Mouse (Mus musculus) layer of hippocampus, adult 2 months (tissue): ENCODE results near the gene Tnfsf13. TPM values are rescaled to one million over a fixed set of nuclear protein-coding genes. Genes with fewer than 3 reads are reported as not detected.

ENCODE experiments used
- DNase-seq, 2 experiments: peaks; one replicate each; pipeline ENCODE4 v3.0.0; 2022; ENCODE audit warnings: low spot score in 2 of 2
- H3K27ac ChIP-seq: fragments of 200-600 bp; 2 replicates; pipeline ENCODE4 v1.8.1; 2022
- H3K4me3 ChIP-seq: fragments of 200-600 bp; 2 replicates; pipeline ENCODE4 v1.8.1; 2022; ENCODE audit warnings: mild to moderate bottlenecking
- CTCF ChIP-seq: fragments of 200-600 bp; conservative IDR thresholded peaks from 2 replicates; pipeline ENCODE4 v1.8.1; 2022; ENCODE audit warnings: antibody characterized with exemption, mild to moderate bottlenecking, moderate library complexity
- total RNA-seq, 2 experiments: library from RNA; stranded (reverse); gene quantifications; 2 replicates each; pipeline ENCODE4 v1.2.3; 2021

Gene Tnfsf13
- total RNA-seq, 2 experiments from 2014 or later: 2.1 to 2.5 TPM

DNA sequence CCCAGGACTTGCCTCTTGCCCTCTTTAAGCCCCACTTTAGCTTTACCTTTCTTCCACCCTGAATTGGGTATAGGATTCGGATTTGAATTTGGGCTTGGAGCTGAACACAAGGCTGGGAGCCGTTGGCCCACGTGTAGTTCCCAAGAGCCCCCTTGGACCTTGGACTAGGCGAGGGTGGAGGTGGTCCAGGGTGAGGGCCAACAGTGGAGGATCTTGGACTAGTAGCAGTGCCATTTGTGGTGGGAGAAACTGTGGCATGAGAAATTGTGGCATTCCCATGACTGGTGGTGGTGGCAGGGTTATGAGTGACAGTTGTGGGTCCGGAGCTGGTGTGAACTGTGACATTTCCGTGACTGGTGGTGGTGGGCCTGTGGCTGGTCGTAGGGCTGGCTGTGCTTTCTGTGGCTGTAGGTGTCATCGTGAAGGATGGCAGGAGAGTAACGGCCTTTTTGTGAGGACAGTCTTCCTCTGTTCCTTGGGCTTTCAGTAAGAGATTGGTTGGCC, 20.1 kb downstream of the Tnfsf13 start:
- Histone ChIP-seq H3K27ac (peak overlapping the region; percentile 65; the same call in 1 of the 2 replicates), H3K4me3 (peak overlapping the region; percentile 17)
- no peak for DNase-seq
- no peak for TF ChIP-seq CTCF

DNA sequence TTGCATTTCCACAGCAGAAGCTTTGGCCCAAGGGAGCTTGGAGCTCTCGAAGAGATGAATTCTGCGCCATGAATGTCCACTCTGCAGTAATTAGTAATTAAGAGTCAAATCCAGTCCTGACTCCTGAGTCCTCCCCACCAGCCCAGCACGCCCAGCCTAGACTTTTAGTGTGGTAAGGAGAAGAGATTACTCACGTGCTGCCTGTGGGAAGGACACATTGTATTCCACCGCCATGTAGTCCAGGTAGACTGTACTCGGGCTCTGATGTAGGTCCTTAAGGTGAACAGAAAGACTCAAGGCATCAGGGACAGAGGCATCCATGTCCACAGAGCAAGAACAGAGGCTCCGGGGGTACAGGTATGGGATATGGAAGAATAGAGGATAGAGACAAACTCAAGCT, 20.7 kb downstream of the Tnfsf13 start:
- no peak for DNase-seq
- Histone ChIP-seq H3K4me3 (no peak overlapping the region), H3K27ac (no peak overlapping the region; the same call in 1 of the 2 replicates)
- no peak for TF ChIP-seq CTCF

DNA sequence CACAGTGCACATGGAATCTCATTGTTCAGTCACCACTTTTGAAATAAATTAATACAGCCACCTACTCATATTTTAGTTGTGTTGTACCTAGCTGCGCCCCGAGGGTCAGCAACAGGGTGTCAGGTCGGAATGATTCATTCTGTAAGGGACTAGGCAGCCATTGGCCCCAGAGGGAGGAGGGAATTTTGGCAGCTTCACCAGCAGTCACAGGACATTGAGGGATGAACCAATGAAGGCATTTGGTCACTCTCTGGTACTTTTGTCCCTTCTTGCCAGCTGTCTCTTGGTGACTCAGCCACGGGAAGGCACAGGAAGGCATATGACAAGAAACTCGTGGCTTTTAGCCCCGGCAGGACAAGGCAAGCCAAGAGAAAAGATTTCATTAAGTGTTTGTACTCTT, 21.8 kb downstream of the Tnfsf13 start:
- Histone ChIP-seq H3K27ac (peak overlapping the region; percentile 100), H3K4me3 (no peak overlapping the region)
- DNase-seq: no peak
- TF ChIP-seq CTCF: no peak

DNA sequence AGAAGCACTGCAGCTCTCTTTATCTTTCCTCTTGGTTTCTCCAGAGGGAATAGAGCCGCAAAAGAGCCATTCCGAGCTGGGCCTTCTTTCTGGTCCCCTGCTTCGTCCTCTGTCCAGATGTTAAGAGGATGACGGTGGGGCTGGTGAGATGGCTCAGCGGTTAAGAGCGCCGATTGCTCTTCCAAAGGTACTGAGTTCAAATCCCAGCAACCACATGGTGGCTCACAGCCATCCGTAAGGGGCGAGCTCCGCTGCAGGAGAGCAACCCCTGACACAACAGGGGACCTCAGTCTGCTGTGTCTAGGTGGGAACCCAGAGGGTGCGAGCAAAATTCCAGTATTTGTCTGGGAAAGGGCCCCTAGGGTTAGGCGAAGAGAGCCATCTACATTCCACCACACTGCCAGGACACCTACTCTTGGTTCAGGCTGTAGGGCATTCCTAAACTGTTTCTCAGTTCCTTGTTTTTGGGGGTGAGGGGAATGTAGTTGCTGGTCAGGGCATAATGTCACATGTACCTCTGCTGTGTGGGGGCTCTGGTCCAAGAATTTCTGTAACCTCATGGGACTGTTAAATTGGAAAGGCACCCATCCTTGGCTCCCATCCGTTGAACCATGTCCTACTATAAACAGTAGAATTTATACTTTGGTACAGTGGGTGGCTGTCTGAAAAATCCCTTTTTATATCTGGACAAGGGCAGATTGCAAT, 22.5 kb downstream of the Tnfsf13 start:
- Histone ChIP-seq H3K27ac (peak overlapping the region; percentile 100), H3K4me3 (peak overlapping the region; percentile 76)
- DNase-seq: no peak
- TF ChIP-seq CTCF: no peak

DNA sequence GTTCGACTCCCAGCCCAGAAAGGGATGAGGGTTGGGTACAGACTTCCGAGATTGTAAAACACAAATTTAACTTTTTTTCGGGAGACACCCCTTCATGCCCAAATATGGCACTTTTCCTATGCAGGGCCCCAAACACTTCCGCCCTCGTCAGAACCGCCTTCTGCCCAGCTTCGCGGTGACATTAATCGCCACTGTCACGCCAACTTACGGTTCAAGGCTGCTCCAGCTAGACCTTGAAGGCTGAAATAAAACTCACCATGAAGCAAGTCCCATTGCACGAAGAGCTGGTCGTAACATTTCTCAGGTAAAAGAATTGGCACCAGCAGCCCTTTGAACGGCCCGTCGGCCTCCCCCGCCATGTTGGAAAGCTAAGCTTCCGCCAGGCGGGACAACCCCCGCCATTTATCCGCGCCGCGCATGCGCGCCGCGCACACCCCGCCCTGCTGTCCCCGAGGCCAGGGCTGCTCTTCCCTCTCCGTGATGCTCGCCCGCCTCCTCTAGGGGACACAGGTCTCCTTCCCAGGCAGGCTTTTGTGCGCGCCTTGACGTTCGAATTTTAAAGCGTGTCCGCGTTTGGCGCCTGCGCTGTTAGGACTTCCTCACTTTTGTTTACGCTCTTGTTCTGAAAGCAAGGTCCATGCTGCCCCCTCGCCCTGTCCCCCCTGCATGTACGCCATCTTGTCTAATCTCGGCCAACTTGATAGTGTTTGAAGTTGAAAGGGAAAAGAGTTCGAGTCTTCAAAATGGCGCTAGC, 23.2 kb downstream of the Tnfsf13 start, which contains the start of gene Mpdu1:
Gene Mpdu1 (minus strand): TSS at position 430 of the 754 bp plus-strand sequence.
- TF ChIP-seq CTCF: peak; percentile 71

DNA sequence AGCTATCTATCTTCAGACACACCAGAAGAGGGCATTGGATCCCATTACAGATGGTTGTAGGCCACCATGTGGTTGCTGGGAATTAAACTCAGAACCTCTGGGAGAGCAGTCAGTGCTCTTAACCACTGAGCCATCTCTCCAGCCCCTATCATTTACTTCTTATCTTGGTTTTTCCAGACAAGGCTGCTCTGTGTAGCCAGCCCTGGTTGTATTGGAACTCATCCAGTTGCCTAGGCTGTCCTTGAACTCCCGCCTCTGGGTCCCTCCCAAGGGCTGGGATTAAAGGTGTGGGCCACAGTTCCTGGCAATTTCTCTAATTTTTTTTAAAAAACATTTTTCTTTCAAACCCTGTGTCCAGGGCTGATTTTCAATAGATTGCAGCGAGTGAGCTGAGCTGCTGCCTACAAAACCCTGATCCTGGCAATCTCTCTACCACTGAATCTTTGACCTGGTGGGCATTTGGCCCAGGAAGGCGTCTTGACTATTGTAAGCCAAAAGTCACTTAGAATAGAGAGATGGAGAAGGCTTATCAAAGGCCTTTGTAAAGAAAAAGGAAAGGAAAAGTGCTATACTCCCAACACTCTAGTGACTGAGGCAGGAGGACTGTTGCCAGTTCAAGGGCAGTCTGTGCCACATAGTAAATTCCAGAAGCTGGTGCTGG, 24.2 kb downstream of the Tnfsf13 start:
- no peak for TF ChIP-seq CTCF
- H3K27ac ChIP-seq: peak overlapping the region; percentile 100
- no peak for DNase-seq
- peak overlapping the region; percentile 76 for H3K4me3 ChIP-seq

More for the DNA sequence above, 23.2 kb downstream of the Tnfsf13 start, which contains the start of gene Mpdu1:
- peak; percentile 92 to 95 for DNase-seq
- peak within 1 kb of the TSS; percentile 100 for H3K27ac ChIP-seq
- peak within 1 kb of the TSS; percentile 76 for H3K4me3 ChIP-seq

DNA sequence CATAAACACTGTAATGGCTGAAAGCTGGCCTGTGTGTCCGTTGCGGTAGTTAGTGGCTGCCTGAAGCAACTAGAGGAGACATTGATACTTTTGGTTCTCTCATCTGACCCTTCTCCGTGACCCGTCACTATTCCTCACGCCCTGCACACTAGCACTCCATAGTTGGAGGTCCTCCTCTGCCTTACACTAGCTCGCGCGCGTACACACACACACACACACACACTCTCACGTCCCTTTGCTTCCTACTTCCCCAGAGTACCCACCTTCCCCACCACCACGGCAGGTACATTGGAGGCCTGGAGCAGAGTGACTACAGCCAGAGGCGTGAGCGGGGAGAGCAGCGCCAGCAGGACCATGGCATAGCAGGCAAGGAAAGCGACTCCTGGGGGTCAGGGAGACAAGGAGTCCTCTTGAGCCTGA, 28.1 kb downstream of the Tnfsf13 start:
- H3K27ac ChIP-seq: no peak overlapping the region
- no peak for DNase-seq
- H3K4me3 ChIP-seq: no peak overlapping the region
- no peak for TF ChIP-seq CTCF

DNA sequence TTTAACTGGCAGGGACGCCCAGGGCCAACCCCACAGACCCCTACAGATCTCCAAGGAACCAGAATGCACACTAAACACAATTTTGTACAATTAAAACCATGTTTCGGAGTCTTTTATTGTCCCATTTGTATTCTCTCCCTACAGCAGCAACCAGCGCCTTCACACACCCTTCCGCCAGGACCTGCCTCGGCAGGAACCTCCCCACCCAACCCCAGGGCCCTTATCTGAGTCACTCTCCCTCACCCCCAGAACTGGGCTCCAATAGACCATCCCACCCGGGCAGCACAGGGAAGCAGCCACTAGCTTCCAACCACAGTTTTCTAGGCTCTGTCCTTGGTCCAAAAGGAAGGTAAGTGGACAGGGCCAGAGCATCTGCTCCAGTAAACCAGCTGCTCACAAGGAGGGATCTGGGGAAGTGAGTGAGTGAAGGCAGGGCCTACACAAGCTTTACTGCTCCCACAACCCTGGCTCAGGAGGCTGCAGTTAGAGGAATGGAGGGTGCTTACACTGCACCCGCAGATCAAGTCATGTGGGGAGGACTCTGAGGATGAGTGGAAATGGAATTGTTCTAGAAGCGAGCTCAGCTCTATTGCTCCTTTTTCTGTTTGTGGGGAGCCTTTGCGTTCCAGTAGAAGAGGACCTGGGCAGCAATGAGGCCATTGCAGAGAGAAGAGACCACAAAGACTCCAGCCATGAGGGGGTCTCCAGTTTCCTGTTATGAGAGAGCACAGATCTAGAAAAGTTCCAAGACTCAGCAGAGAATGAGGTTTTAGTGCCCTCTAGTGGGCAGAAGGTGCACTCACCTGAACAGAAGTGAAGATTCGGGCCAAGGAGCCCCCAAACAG, 28.7 kb downstream of the Tnfsf13 start:
- Histone ChIP-seq H3K4me3 (no peak overlapping the region), H3K27ac (no peak overlapping the region)
- TF ChIP-seq CTCF: peak; percentile 94
- DNase-seq: no peak

DNA sequence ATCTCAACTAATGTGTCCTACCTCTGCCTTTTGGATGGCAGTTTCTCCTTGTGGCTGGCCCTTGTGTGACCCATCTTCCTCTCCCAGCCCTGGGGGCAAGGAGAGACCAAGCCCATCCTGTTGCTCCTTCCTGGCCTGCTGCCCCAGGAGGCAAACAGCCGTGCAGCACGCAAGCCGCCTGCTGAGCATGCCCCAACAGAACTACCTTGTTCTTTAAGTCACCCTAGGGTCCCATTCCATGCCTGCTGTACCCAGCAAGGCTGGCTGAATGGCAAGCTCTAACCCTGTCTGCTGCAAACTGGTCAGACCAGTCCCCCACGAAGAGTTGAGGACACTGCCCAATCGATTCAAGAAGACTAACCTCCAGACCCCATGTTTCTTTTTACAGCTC, 29.5 kb downstream of the Tnfsf13 start:
- DNase-seq: no peak
- H3K4me3 ChIP-seq: no peak overlapping the region
- no peak for TF ChIP-seq CTCF
- H3K27ac ChIP-seq: no peak overlapping the region

DNA sequence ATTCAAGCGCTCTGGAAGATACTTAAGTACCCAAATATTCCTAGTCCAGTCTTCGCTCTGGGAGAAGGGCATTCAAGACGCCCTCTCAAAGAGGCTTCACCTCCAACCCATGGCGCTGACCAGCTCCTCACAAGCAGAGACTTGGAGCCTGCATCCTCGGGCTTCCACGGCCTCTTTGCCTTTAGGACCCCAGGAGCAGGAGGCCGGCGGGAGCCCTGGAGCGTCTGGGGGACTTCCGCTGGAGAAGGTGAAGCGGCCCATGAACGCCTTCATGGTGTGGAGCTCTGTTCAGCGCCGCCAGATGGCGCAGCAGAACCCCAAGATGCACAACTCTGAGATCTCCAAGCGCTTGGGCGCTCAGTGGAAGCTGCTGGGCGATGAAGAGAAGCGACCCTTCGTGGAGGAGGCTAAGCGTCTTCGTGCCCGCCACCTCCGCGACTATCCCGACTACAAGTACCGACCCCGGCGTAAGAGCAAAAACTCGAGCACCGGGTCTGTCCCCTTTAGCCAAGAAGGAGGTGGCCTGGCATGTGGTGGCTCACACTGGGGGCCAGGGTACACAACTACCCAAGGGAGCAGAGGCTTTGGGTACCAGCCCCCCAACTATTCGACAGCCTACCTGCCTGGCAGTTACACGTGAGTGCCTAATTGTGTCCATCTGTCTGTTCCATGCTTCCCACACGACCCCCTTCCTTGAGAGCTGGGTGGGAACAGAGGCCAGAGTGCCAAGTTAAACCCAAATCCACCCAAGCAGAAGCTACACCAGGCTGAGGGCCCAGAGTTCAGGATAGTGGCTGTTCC, 30.1 kb downstream of the Tnfsf13 start, which contains the start of gene Sox15:
Gene Sox15 (plus strand): TSS at position 51 of the 801 bp plus-strand sequence.
- DNase-seq: peak; percentile 51 to 73
- Histone ChIP-seq H3K4me3 (peak within 1 kb of the TSS; percentile 19; the same call in 1 of the 2 replicates), H3K27ac (peak within 1 kb of the TSS; percentile 43)
- peak; percentile 97 for TF ChIP-seq CTCF

DNA sequence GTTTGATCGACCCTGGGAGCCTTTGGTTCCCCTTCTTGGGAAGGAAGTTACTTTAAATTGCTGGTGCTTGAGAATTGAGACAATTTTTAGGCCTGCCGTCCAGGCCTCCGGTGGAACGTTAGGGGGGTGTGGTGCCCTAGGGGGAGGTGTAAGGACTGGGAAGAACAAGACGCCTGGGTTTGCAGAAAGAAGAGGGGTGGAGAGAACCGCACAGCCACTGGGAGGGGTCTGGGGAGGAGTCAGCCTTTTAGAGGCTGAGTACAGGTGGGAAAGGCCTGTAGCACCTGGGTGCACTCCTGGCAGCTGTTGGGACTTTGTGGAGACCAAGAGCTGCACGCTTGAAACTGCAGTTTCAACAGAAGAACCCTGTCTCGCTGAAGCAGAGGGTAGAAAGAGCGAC, 30.8 kb downstream of the Tnfsf13 start:
- no peak for DNase-seq
- TF ChIP-seq CTCF: no peak
- no peak overlapping the region for H3K4me3 ChIP-seq
- H3K27ac ChIP-seq: no peak overlapping the region
